Mouse (Mus musculus) intestine, embryonic 15.5 days (tissue): ENCODE data around the gene Sfi1. TPM values are rescaled to one million over a fixed set of nuclear protein-coding genes. Genes with fewer than 3 reads are reported as not detected.
A peak's percentile ranks its signal among the peaks of the same experiment; 100 is the strongest.
"Not testable (repeated sequence)": the region's sequence is repeated elsewhere in the genome, so short reads cannot be mapped to it uniquely, and the experiment has no call there.

Experiments
- ATAC-seq: fragments of 200-750 bp; cut with Nextera tagmentation; 2 replicates; pipeline ENCODE4 v1.8.0; 2017; ENCODE audit warnings: moderate TSS enrichment, moderate library complexity
- H3K27ac ChIP-seq: fragments of 300-500 bp; sonication (generic); 2 replicates; pipeline ENCODE4 v1.5.1; 2015; ENCODE audit warnings: mild to moderate bottlenecking, inconsistent platforms
- H3K27me3 ChIP-seq: fragments of 300-500 bp; sonication (generic); replicated peaks from 2 replicates; pipeline ENCODE4 v1.6.1; 2015; ENCODE audit warnings: inconsistent platforms
- H3K36me3 ChIP-seq: fragments of 300-500 bp; sonication (generic); 2 replicates; pipeline ENCODE4 v1.6.1; 2015; ENCODE audit warnings: inconsistent platforms
- H3K4me1 ChIP-seq: fragments of 300-500 bp; sonication (generic); replicated peaks from 2 replicates; pipeline ENCODE4 v1.6.1; 2015; ENCODE audit warnings: inconsistent platforms
- H3K4me2 ChIP-seq: fragments of 300-500 bp; sonication (generic); replicated peaks from 2 replicates; pipeline ENCODE4 v1.6.1; 2015; ENCODE audit warnings: mild to moderate bottlenecking, inconsistent platforms
- H3K4me3 ChIP-seq: fragments of 300-500 bp; sonication (generic); replicated peaks from 2 replicates; pipeline ENCODE4 v1.5.1; 2015; ENCODE audit warnings: inconsistent platforms
- H3K9ac ChIP-seq: fragments of 300-500 bp; sonication (generic); 2 replicates; pipeline ENCODE4 v1.6.1; 2015; ENCODE audit warnings: inconsistent platforms
- H3K9me3 ChIP-seq: fragments of 300-500 bp; sonication (generic); 2 replicates; pipeline ENCODE4 v1.6.1; 2016; ENCODE audit warnings: inconsistent platforms
- WGBS: fragments of 180-500 bp; shearing (Covaris S2); methylation state at CpG from one replicate; pipeline ENCODE4 v1.1.7; 2015; 5-methylcytosine and 5-hydroxymethylcytosine counted together
- polyA plus RNA-seq: library from polyadenylated mRNA; unstranded; fragments of >200 nt; fragmentation: Nextera tagmentation; extraction: Ambion mirVana; gene quantifications from 2 replicates; pipeline ENCODE4 v1.2.1, GENCODE M21; 2015

The Sfi1 gene
- polyA plus RNA-seq, 1 experiment from 2014 or later = 13.0 TPM

- H3K9me3 ChIP-seq, H3K4me3 ChIP-seq, H3K4me2 ChIP-seq, H3K27ac ChIP-seq, H3K9ac ChIP-seq, H3K4me1 ChIP-seq, H3K36me3 ChIP-seq, ATAC-seq, H3K27me3 ChIP-seq: not testable (repeated sequence)
- WGBS = 71% methylated on average over 4 of the region's 4 CpGs
These were observed 25.7 kb downstream of the Sfi1 start for GRCm38 (mm10) chr11:3167571-3168001.

- not testable (repeated sequence) for H3K4me3 ChIP-seq, H3K27ac ChIP-seq, ATAC-seq, H3K4me1 ChIP-seq, H3K9ac ChIP-seq, H3K4me2 ChIP-seq, H3K36me3 ChIP-seq, H3K27me3 ChIP-seq, H3K9me3 ChIP-seq
- 92% methylated on average over 4 of the region's 4 CpGs for WGBS
These were observed 26.1 kb downstream of the Sfi1 start for GRCm38 (mm10) chr11:3167129-3167528.

- not testable (repeated sequence) for H3K27ac ChIP-seq, ATAC-seq, H3K9ac ChIP-seq, H3K36me3 ChIP-seq, H3K4me1 ChIP-seq, H3K27me3 ChIP-seq, H3K4me2 ChIP-seq, H3K4me3 ChIP-seq, H3K9me3 ChIP-seq
These were observed 26.9 kb downstream of the Sfi1 start for GRCm38 (mm10) chr11:3166321-3166720.

GRCm38 (mm10) chr11:3165210-3165782 is 28.0 kb downstream of the Sfi1 start:
- H3K27me3 ChIP-seq, H3K4me3 ChIP-seq, H3K9ac ChIP-seq, H3K36me3 ChIP-seq, H3K4me2 ChIP-seq, H3K27ac ChIP-seq, H3K4me1 ChIP-seq, H3K9me3 ChIP-seq: not testable (repeated sequence)
- 81% methylated on average over 3 of the region's 5 CpGs for WGBS
- peak; percentile 27 for ATAC-seq

GRCm38 (mm10) chr11:3163661-3164060 is 29.6 kb downstream of the Sfi1 start:
- H3K27me3 ChIP-seq, H3K27ac ChIP-seq, H3K4me1 ChIP-seq, H3K36me3 ChIP-seq, H3K9me3 ChIP-seq, ATAC-seq, H3K4me3 ChIP-seq, H3K4me2 ChIP-seq, H3K9ac ChIP-seq: not testable (repeated sequence)
- 54% methylated on average over 3 of the region's 3 CpGs for WGBS

GRCm38 (mm10) chr11:3163122-3163521 is 30.1 kb downstream of the Sfi1 start:
- WGBS = 92% methylated on average over 2 of the region's 2 CpGs
- H3K4me2 ChIP-seq, H3K27ac ChIP-seq, H3K4me3 ChIP-seq, H3K4me1 ChIP-seq, H3K27me3 ChIP-seq, H3K9ac ChIP-seq, H3K36me3 ChIP-seq, ATAC-seq, H3K9me3 ChIP-seq: not testable (repeated sequence)

GRCm38 (mm10) chr11:3162236-3162897 is 30.9 kb downstream of the Sfi1 start:
- H3K4me1 ChIP-seq, H3K36me3 ChIP-seq, H3K27me3 ChIP-seq, H3K9me3 ChIP-seq, H3K4me2 ChIP-seq, H3K4me3 ChIP-seq, H3K27ac ChIP-seq, H3K9ac ChIP-seq: not testable (repeated sequence)
- WGBS = 63% methylated on average over 5 of the region's 5 CpGs
- ATAC-seq = peak; percentile 46

GRCm38 (mm10) chr11:3161370-3161769 is 31.9 kb downstream of the Sfi1 start:
- H3K9me3 ChIP-seq, H3K27me3 ChIP-seq, ATAC-seq, H3K4me2 ChIP-seq, H3K4me1 ChIP-seq, H3K4me3 ChIP-seq, H3K27ac ChIP-seq, H3K36me3 ChIP-seq, H3K9ac ChIP-seq: not testable (repeated sequence)
- WGBS = 60% methylated on average over 1 of the region's 2 CpGs

GRCm38 (mm10) chr11:3158800-3159199 is 34.5 kb downstream of the Sfi1 start:
- H3K4me3 ChIP-seq, H3K4me2 ChIP-seq, H3K27ac ChIP-seq, H3K27me3 ChIP-seq, H3K9me3 ChIP-seq, H3K4me1 ChIP-seq, H3K9ac ChIP-seq, H3K36me3 ChIP-seq, ATAC-seq: not testable (repeated sequence)
- 88% methylated on average over 4 of the region's 4 CpGs for WGBS

GRCm38 (mm10) chr11:3157996-3158395 is 35.3 kb downstream of the Sfi1 start:
- peaks cover 11% of the 10 kb centered on the region; the same call in 1 of the 2 replicates for H3K9me3 ChIP-seq
- H3K36me3 ChIP-seq, H3K27ac ChIP-seq, H3K27me3 ChIP-seq, H3K4me1 ChIP-seq, ATAC-seq, H3K9ac ChIP-seq, H3K4me2 ChIP-seq, H3K4me3 ChIP-seq: not testable (repeated sequence)
- 91% methylated on average over 6 of the region's 6 CpGs for WGBS

- not testable (repeated sequence) for H3K27ac ChIP-seq, H3K9ac ChIP-seq, H3K4me3 ChIP-seq, H3K4me1 ChIP-seq, H3K27me3 ChIP-seq, H3K36me3 ChIP-seq, ATAC-seq, H3K9me3 ChIP-seq, H3K4me2 ChIP-seq
- 87% methylated on average over 2 of the region's 3 CpGs for WGBS
These were observed 36.3 kb downstream of the Sfi1 start for GRCm38 (mm10) chr11:3156991-3157390.

- H3K36me3 ChIP-seq, H3K9ac ChIP-seq, H3K27me3 ChIP-seq, H3K4me2 ChIP-seq, H3K9me3 ChIP-seq, H3K4me3 ChIP-seq, H3K27ac ChIP-seq, H3K4me1 ChIP-seq: not testable (repeated sequence)
- WGBS = 79% methylated on average over 1 of the region's 1 CpGs
- ATAC-seq = peak; percentile 48
These were observed 39.4 kb downstream of the Sfi1 start for GRCm38 (mm10) chr11:3153666-3154397.

GRCm38 (mm10) chr11:3151358-3151757 is 41.9 kb downstream of the Sfi1 start:
- not testable (repeated sequence) for H3K27me3 ChIP-seq, H3K9me3 ChIP-seq, H3K9ac ChIP-seq, H3K4me2 ChIP-seq, H3K36me3 ChIP-seq, H3K4me3 ChIP-seq, H3K27ac ChIP-seq, H3K4me1 ChIP-seq
- 0 out of 2 replicates have a peak, but pooled peaks have one; percentile 11 for ATAC-seq
- WGBS = 93% methylated on average over 4 of the region's 4 CpGs
